Mouse (Mus musculus) layer of hippocampus, adult 9-10 months (tissue): ENCODE measurements around the gene Speg.

ENCODE experiments used
- DNase-seq: peaks from one replicate; pipeline ENCODE4 v3.0.0; 2022; ENCODE audit warnings: low spot score

The Speg gene

DNA sequence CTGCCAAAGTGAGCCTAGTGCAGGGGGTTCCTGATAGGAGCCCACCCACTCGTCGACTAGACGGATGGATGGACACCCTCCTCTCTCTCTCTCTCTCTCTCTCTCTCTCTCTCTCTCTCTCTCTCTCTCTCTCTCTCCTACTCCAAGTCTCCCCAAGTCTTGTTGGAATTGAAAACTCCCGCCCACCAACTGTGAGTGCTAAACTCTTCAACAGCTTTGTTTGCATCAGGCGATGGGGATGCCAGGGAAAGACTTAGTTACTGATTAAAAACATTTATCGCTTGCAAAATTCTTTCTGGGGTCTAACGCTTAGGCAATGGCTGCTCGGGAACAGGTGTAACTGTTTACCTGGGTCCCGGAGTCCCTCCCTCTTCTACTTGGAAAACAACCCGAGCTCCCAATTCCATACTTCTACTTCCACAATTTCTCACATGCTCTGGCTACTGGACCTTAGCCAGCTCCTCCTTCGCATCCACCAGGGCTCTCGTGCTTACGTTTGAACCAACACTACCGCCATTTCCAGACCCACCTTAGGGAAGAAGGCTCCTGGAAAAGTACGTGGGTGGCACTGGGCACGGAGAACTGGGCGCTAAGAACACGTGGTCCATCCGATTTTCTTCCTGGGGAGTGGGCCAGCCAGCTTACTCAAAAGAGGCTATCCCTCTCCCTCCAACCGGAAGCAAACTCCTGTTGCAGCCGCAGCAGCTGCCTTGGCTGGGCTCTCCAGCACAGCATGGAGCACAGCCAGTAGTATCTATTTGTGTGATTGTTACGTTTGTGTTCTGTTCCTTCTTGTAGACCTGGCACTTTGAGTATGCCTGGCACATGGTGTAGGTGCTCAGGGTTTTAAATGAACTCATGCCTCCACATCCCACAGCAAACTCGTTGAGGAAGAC, 83.9 kb downstream of the Speg start:
- no peak for DNase-seq

DNA sequence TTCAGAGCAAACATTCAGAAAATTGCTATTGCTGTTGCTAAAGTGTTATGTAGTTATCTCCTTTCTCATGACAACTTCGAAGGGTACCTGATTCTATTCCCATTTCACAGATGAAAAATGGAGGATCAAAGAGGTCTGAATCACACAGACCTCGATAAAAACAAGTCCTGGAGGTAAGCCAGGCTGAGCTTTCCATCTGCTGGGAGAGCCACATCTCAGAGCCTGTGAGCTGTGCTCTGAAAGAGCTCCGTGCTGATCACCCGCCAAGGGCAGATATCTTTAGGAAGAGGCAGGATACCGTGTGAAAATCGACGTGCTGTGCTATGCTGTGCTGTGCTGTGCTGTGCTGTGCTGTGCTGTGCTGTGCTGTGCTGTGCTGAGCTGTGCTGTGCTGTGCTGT, 85.2 kb downstream of the Speg start:
- DNase-seq: no peak

GRCm38 (mm10) chr1:75462636-75463035, 87.5 kb downstream of the Speg start:
- no peak for DNase-seq

DNA sequence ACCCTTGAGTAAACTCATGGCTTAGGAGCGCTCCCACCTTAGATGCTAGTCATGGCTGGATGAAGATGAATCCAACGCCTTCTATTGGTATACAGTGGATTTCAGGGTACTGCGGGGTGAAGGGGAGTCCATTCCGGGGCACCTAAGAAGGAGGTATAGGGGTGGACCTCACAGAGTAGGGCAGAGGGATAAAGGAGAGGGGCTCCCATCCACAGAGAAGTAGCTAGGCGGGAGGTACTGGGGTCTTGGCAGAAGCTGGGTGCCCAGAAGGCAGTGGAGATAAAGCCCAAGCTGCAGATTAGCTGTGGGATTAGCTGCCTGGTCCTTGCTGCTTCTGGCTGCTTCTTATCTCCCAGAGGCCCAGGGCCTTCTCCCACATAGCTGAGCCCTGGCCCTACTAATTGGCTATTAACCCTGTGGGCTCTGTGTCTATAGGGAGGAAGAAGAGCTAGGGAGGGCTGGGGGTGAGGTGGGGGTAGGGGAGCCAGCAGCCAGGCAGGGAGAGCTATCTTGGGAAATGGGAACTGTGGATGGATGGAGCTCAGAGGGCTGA, 88.6 kb downstream of the Speg start:
- no peak for DNase-seq

GRCm38 (mm10) chr1:75467215-75467927, 92.3 kb downstream of the Speg start:
- peak; percentile 77 for DNase-seq

GRCm38 (mm10) chr1:75469287-75469825, 94.3 kb downstream of the Speg start:
- DNase-seq: no peak

DNA sequence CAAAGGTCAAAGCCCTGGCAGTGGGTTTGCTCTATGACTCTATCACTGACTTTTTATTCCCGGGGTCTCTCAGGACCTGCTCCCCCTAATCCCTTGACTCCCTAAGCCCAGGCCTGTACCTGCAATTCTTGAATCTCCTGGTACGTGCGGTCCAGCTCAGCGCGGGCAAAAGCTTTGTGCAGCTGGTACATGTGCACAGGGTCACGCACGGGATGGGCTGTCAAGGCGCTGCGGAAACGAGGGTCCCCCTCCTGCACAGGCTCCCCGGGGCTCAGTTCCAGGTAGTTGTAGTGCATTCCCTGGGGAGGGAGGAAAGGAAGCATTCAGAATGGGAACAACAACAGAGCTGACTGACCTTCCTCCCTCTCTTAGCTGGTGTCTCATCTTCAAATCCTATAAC, 101.3 kb downstream of the Speg start:
- DNase-seq: no peak

GRCm38 (mm10) chr1:75477264-75477965, 102.3 kb downstream of the Speg start:
- no peak for DNase-seq

- no peak for DNase-seq
Measured at GRCm38 (mm10) chr1:75477966-75478290, 102.8 kb downstream of the Speg start.

- no peak for DNase-seq
Measured at GRCm38 (mm10) chr1:75478497-75478896, 103.4 kb downstream of the Speg start.

DNA sequence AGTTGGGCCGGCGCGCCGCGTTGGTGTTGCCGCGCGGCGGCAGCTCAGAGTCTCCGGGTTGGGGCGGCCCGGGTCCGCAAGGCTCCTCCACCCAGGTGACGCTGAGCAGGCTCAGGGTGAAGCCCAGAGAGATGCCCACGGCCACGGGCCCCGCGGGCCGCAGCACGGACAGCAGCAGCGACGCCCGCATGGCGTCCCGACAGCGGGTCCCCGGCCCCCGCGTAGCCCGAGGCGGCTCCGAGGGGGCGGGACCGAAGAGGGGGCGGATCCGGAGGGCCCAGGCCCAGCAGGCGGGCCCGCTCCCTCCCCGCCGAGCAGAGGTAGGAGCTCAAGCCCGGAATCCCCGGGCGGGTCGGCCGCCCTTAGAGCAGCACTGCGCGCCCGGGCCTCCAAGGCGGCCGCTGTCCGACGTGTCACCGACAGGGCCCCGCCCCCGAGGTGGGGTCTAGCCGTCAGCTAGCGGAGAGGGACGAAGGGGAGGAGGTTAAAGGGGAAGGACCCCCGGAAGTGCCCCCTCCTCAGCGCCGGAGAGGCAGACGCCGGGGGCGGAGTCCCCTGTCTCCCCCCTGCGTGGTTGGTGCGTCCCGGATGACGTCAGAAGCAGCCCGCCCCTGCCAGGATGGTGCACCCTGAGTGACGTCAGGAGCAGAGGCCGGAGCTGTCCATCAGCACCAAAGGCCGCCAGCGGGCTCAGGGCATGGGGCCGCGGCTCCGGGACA, 104.0 kb downstream of the Speg start, which contains the start of the genes Chpf and Tmem198:
TSS of gene Chpf (minus strand) at position 392 of the 719 bp plus-strand sequence.
TSS of gene Tmem198 (plus strand) at position 617 of the 719 bp plus-strand sequence.
- peak; percentile 90 for DNase-seq

- no peak for DNase-seq
Measured at GRCm38 (mm10) chr1:75479635-75479989, 104.5 kb downstream of the Speg start.

GRCm38 (mm10) chr1:75480036-75480435, 104.9 kb downstream of the Speg start:
- DNase-seq: no peak

GRCm38 (mm10) chr1:75480735-75481134, 105.6 kb downstream of the Speg start:
- DNase-seq: no peak
